In the genomic region with DNA sequence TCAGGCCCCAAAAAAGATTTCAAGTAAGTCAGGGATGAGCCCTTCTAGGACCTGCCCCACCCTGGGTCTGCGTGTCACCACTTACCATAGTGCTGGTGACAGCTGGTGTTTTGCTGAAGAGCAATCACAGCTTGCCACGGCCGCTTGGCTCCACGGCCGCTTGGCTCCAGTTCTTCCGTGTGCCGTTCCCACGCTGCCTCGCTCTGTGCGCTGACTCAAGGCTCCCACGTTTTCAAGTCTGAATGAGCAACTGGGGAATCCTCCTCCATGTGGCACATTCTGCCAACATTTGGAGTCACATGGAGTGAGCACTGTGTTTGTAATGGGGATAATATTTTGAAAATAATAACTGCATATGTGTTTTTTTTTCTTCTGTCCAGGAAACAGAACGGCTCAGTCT, we compare ENCODE assay signal across 10 mouse cellular contexts. TPM values are rescaled to one million over a fixed set of nuclear protein-coding genes. Genes with fewer than 3 reads are reported as not detected.
DNase-seq lines count a peak whose midpoint lies in the region; ATAC-seq lines count a peak whose summit lies in the region.
"Had no signal": no experiment of that assay in that cellular context is flagged by ENCODE, and none has a peak within 500 bp of the region (broad histone marks: within the 10 kb centered on the region; RNA-seq: fewer than 3 reads in every experiment).

No protein-coding gene starts in this region.

- H3K9ac ChIP-seq in forebrain, embryonic 13.5 days = no peak overlapping the region

- no peaks in the 10 kb centered on the region for H3K9me3 ChIP-seq in forebrain, embryonic 13.5 days (replicated peaks)
- H3K9me3 ChIP-seq in forebrain, embryonic 10.5 days = no peaks in the 10 kb centered on the region

- peak; percentile 39; the same call in 1 of the 2 replicates for ATAC-seq in forebrain, embryonic 13.5 days
- no peak for ATAC-seq in CD4-positive, CD25-positive, alpha-beta regulatory T cell, adult 4 months

- DNase-seq in forebrain, embryonic 10.5 days (ENCODE audit: extremely low spot score, low spot score) = no peak
- peak; percentile 95 for DNase-seq in brain, adult 2 months (ENCODE audit: low read depth, low spot score)
- DNase-seq in frontal cortex, postnatal 14 days (ENCODE audit: low spot score in 2 of 2) = peak; percentile 41 to 54
- peak; percentile 56 to 59 for DNase-seq in left cerebral cortex, postnatal 10 days (ENCODE audit: extremely low spot score in 1 of 2, low spot score in 2 of 2)
- no peak for DNase-seq in embryo, embryonic 10 days (ENCODE audit: low spot score)
- no peak for DNase-seq in urinary bladder, postnatal 14 days (ENCODE audit: low spot score)
- DNase-seq: heart, adult 11 months had no signal

- H3K4me1 ChIP-seq in forebrain, embryonic 13.5 days = no peaks in the 10 kb centered on the region
- H3K4me1 ChIP-seq in forebrain, embryonic 10.5 days = peaks cover 15% of the 10 kb centered on the region

- no peak overlapping the region for H3K27ac ChIP-seq in forebrain, embryonic 13.5 days
- H3K27ac ChIP-seq in forebrain, embryonic 10.5 days = no peak overlapping the region

- no peak overlapping the region for H3K4me3 ChIP-seq in forebrain, embryonic 13.5 days
- H3K4me3 ChIP-seq in forebrain, embryonic 10.5 days = no peak overlapping the region

- intact Hi-C loops in left cerebral cortex, postnatal 10 days (cut with DNase I) = no loop called here

- WGBS in forebrain, embryonic 13.5 days = 84% methylated on average over 12 of the region's 12 CpGs
- 90% methylated on average over 12 of the region's 12 CpGs for WGBS in forebrain, embryonic 10.5 days

- no peaks in the 10 kb centered on the region for H3K27me3 ChIP-seq in forebrain, embryonic 13.5 days
- H3K27me3 ChIP-seq in forebrain, embryonic 10.5 days (ENCODE audit: poor library complexity, severe bottlenecking) = no peaks in the 10 kb centered on the region

- peaks cover 8% of the 10 kb centered on the region for H3K36me3 ChIP-seq in forebrain, embryonic 13.5 days (ENCODE audit: poor library complexity, severe bottlenecking)
- no peaks in the 10 kb centered on the region for H3K36me3 ChIP-seq in forebrain, embryonic 10.5 days (replicated peaks)

- no peak overlapping the region for H3K4me2 ChIP-seq in forebrain, embryonic 13.5 days

RNA-seq across cellular contexts. Expression of a gene that starts 52.2 kb away (rescaled TPM):
- 0.39 TPM in 1 of 2 replicates, not detected in the other for polyA plus RNA-seq in forebrain, embryonic 13.5 days (2015; fragmentation: Nextera tagmentation; extraction: Ambion mirVana)
- polyA plus RNA-seq in forebrain, embryonic 10.5 days (2016; fragmentation: Nextera tagmentation; extraction: Ambion mirVana) = not detected in 2 replicates
- 1 to 10 TPM; 1.3 to 3.0 TPM for total RNA-seq in left cerebral cortex, postnatal 10 days (2021)
- polyA plus RNA-seq in CD4-positive, CD25-positive, alpha-beta regulatory T cell, adult 4 months (2017; shearing (Covaris generic)) = not detected
- polyA plus RNA-seq: liver, embryonic 16.5 days had no signal

Comparison
In these comparisons a context has a peak if more than half of its experiments do, and no peak if none do; other contexts are left out.
1. DNase-seq: peak in brain, adult 2 months (single experiment), frontal cortex, postnatal 14 days (2 of 2) and left cerebral cortex, postnatal 10 days (2 of 2); none in forebrain, embryonic 10.5 days (single experiment), embryo, embryonic 10 days (single experiment) and urinary bladder, postnatal 14 days (single experiment).